Mouse (Mus musculus) midbrain, embryonic 10.5 days (tissue): Measurements from ENCODE around the gene Stpg3. TPM values are rescaled to one million over a fixed set of nuclear protein-coding genes. Genes with fewer than 3 reads are reported as not detected.

ENCODE experiments used
- DNase-seq: peaks from one replicate; pipeline ENCODE4 v3.0.0-alpha.2; 2017; ENCODE audit warnings: low spot score
- H3K27ac ChIP-seq: fragments of 300-500 bp; sonication (generic); replicated peaks from 2 replicates; pipeline ENCODE4 v1.5.1; 2016; ENCODE audit warnings: mild to moderate bottlenecking
- H3K27me3 ChIP-seq: fragments of 300-500 bp; sonication (generic); 2 replicates; pipeline ENCODE4 v1.6.1; 2016; ENCODE audit warnings: low read depth, mild to moderate bottlenecking; ENCODE audit not compliant: poor library complexity, severe bottlenecking
- H3K36me3 ChIP-seq: fragments of 300-500 bp; sonication (generic); 2 replicates; pipeline ENCODE4 v1.6.1; 2016; ENCODE audit warnings: mild to moderate bottlenecking, moderate library complexity
- H3K4me1 ChIP-seq: fragments of 300-500 bp; sonication (generic); 2 replicates; pipeline ENCODE4 v1.6.1; 2016
- H3K4me3 ChIP-seq: fragments of 300-500 bp; sonication (generic); 2 replicates; pipeline ENCODE4 v1.5.1; 2016; ENCODE audit warnings: mild to moderate bottlenecking, moderate library complexity
- H3K9me3 ChIP-seq: fragments of 300-500 bp; sonication (generic); replicated peaks from 2 replicates; pipeline ENCODE4 v1.6.1; 2016; ENCODE audit warnings: mild to moderate bottlenecking
- WGBS: fragments of 180-500 bp; shearing (Covaris S2); methylation state at CpG from one replicate; pipeline ENCODE4 v1.1.7; 2016; 5-methylcytosine and 5-hydroxymethylcytosine counted together
- polyA plus RNA-seq: library from polyadenylated mRNA; unstranded; fragments of >200 nt; fragmentation: Nextera tagmentation; extraction: Ambion mirVana; gene quantifications from 2 replicates; pipeline ENCODE4 v1.2.1, GENCODE M21; 2016

Gene Stpg3
- polyA plus RNA-seq, 1 experiment from 2014 or later: not detected

DNA sequence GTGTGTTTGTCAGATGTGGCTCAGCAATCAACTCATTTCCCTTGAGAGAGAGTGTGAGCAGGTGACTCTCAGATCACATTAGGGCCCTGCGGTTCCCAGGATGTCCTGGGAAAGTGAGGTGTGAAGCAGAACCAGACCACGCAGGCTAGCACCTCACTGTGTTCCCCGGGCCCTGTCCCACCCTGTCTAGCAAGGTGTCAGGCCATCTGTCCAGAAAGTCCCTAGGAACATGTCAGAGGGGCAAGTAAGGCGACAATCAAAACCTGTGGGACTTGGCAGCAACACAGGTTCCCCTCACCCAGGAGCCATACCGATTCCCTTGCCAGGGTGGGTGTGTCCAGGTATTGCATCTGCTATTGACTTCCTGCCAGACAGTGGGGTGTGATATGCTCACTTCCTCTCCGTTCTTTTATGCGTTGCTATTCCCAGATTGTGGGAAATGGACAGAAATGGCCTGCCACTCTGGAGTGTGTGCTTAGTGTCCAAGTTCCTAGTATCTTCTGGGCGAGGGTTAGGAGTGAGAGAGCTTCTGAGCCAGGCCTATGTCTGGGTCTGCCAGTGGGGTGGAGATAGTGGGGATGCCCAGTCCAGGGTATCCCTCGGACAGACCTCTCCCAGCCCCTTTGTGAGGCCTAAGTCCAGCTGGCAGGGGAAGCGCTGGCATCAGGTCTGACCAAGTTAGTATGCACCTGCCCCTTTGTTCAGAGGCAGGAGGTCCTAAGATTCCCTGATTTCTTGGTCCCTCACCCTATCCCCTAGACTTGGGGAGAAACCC, 43.9 kb downstream of the Stpg3 start:
- DNase-seq: no peak
- WGBS: 76% methylated on average over 10 of the region's 10 CpGs
- Histone ChIP-seq H3K27me3 (peaks cover 4% of the 10 kb centered on the region; the same call in 1 of the 2 replicates), H3K27ac (peak overlapping the region; percentile 98), H3K36me3 (no peaks in the 10 kb centered on the region), H3K4me3 (peak overlapping the region; percentile 34), H3K4me1 (peaks cover 95% of the 10 kb centered on the region), H3K9me3 (no peaks in the 10 kb centered on the region)

DNA sequence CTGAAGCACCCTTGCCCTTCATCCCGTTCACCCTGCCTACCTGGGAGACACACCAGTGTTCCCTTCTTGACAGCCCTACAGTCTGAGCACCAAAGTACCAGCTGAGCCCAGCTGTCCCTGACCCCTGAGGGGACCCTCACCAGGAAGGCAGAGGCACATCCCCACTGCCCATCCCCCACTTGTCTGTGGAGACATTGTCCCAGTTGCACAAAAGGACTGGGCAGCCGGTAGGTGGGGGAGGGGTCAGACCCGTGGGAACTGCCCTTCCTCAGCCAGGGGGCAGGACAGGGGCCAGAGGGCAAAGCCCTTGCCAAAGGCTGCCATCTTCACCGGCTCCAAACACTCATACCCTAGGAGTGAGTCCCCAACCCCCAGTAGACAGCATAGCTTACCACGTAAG, 44.7 kb downstream of the Stpg3 start:
- Histone ChIP-seq H3K27ac (peak overlapping the region; percentile 98), H3K36me3 (no peaks in the 10 kb centered on the region), H3K4me3 (peak overlapping the region; percentile 34), H3K9me3 (no peaks in the 10 kb centered on the region), H3K27me3 (peaks cover 3% of the 10 kb centered on the region; the same call in 1 of the 2 replicates), H3K4me1 (peaks cover 94% of the 10 kb centered on the region)
- 17% methylated on average over 5 of the region's 5 CpGs for WGBS
- DNase-seq: peak; percentile 87

DNA sequence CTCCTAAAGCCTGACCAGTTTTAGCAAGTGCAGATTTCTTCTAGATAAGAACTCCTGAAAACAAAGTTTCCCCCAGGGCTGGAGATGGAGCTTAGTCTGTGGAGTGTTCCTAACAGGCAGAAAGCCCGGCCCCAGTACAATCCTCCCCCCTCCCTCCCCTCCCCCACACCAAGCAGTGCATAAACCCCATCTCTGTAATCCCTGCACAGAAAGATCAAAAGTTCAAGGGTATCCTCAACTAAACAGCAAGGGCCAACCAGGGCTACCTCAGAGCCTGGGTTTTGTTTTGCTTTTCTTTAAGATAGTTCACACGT, 45.8 kb downstream of the Stpg3 start:
- no peaks in the 10 kb centered on the region for H3K9me3 ChIP-seq
- H3K36me3 ChIP-seq: no peaks in the 10 kb centered on the region
- peaks cover 96% of the 10 kb centered on the region for H3K4me1 ChIP-seq
- no peak for DNase-seq
- H3K27me3 ChIP-seq: peaks cover 7% of the 10 kb centered on the region; the same call in 1 of the 2 replicates
- WGBS: 6% methylated on average over 2 of the region's 2 CpGs
- H3K4me3 ChIP-seq: peak overlapping the region; percentile 57
- H3K27ac ChIP-seq: peak overlapping the region; percentile 98

DNA sequence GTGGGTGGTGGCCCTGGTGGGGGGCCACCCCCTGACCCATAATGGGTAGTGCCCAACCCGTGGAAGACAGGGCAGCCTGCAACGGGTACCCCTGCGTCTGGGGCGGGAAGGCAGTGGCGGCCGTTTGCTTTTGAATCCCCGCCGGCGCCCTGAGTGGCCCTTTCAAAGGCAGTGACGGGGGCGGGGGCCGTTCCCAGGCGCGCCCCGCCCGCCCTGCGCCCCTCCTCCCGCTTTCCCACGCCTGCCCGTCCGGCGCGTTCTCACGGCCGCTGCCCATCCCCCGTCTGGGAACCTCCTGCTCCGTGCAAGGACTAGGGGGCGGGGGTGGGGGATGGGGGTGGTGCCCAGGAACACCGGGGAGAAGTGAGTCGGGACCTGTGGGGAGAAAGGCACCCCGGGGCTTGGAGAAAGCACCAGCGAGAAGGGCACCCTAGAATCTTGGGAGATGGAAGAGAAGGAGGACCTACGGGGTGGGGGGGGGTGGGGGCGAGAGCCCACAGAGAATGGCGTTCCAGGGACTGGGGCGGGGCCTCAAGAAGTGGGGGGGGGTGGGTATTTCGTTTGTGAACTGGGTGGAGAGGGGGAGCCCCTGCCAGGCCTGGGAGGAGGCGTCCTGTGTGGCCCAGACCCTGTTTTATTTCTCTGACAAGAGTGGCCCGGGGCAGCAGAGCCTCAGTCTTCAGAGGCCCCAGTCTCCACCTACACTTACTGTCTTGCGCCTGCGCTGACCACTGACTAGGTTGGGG, 46.3 kb downstream of the Stpg3 start:
- peaks cover 96% of the 10 kb centered on the region for H3K4me1 ChIP-seq
- DNase-seq: peak; percentile 91
- peak overlapping the region; percentile 57 for H3K4me3 ChIP-seq
- WGBS: under 1% methylated on average over 38 of the region's 41 CpGs
- H3K27me3 ChIP-seq: peaks cover 7% of the 10 kb centered on the region; the same call in 1 of the 2 replicates
- H3K36me3 ChIP-seq: no peaks in the 10 kb centered on the region
- H3K9me3 ChIP-seq: no peaks in the 10 kb centered on the region
- peak overlapping the region; percentile 98 for H3K27ac ChIP-seq

DNA sequence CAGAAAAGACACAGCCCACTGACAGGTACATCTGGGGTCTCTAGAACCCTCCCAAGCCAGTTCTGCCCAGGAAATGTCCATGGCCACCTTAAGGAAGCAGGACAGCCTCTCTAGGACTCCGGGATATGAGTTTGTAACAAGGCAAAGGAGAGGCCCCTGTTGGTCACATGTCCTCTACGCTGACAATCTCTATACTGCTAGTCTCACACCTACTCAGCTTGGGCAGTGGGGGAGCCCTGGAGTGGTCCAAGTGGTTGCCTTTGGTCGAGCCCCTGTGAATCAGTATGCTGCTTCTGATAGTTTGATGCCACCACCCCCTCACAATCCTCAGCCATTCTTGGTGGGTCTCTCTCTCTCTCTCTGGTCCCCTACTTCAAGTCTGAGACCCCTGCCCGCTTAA, 47.0 kb downstream of the Stpg3 start:
- Histone ChIP-seq H3K4me1 (peaks cover 95% of the 10 kb centered on the region), H3K27ac (peak overlapping the region; percentile 98), H3K9me3 (no peaks in the 10 kb centered on the region), H3K4me3 (peak overlapping the region; percentile 57), H3K27me3 (peaks cover 8% of the 10 kb centered on the region; the same call in 1 of the 2 replicates), H3K36me3 (no peaks in the 10 kb centered on the region)
- 25% methylated on average over 4 of the region's 4 CpGs for WGBS
- DNase-seq: no peak

Other genes with a start within 250 kb of the Stpg3 start
- gene Mrpl41, start 239.5 kb downstream of the Stpg3 start, polyA plus RNA-seq: 139 and 143 TPM in 2 replicates
- gene Pnpla7, start 238.6 kb downstream of the Stpg3 start, polyA plus RNA-seq: 5.0 and 5.3 TPM in 2 replicates
- 66.4 and 84.9 TPM in 2 replicates for gene Nsmf, start 160.3 kb downstream of the Stpg3 start, polyA plus RNA-seq
- gene Entpd8, start 134.3 kb downstream of the Stpg3 start, polyA plus RNA-seq: not detected in 2 replicates
- 0.09 TPM in 1 of 2 replicates, not detected in the other for gene Noxa1, start 119.5 kb downstream of the Stpg3 start, polyA plus RNA-seq
- gene Nrarp, start 33.9 kb downstream of the Stpg3 start, polyA plus RNA-seq: 65.8 and 74.1 TPM in 2 replicates
- 1.3 and 1.9 TPM in 2 replicates for gene Tor4a, start 17.8 kb downstream of the Stpg3 start, polyA plus RNA-seq
- gene Nelfb, start 3.1 kb downstream of the Stpg3 start, polyA plus RNA-seq: 131 and 140 TPM in 2 replicates
- gene Fam166a, start 4.1 kb upstream of the Stpg3 start, polyA plus RNA-seq: 0.62 TPM in 1 of 2 replicates, not detected in the other
- gene Tubb4b, start 10.1 kb upstream of the Stpg3 start, polyA plus RNA-seq: 682 and 743 TPM in 2 replicates
- not detected in 2 replicates for gene Slc34a3, start 19.7 kb upstream of the Stpg3 start, polyA plus RNA-seq
- gene Rnf224, start 22.1 kb upstream of the Stpg3 start, polyA plus RNA-seq: not detected in 2 replicates
- 28.3 and 32.0 TPM in 2 replicates for gene Rnf208, start 27.6 kb upstream of the Stpg3 start, polyA plus RNA-seq
- gene Cysrt1, start 27.8 kb upstream of the Stpg3 start, polyA plus RNA-seq: 0.21 and 0.22 TPM in 2 replicates
- gene AL732309.1, start 32.2 kb upstream of the Stpg3 start, polyA plus RNA-seq: 7.2 and 8.6 TPM in 2 replicates
- 19.1 and 20.2 TPM in 2 replicates for gene Tmem203, start 40.8 kb upstream of the Stpg3 start, polyA plus RNA-seq
- 7.5 and 7.8 TPM in 2 replicates for gene Tprn, start 48.0 kb upstream of the Stpg3 start, polyA plus RNA-seq
- 243 and 252 TPM in 2 replicates for gene Ssna1, start 57.8 kb upstream of the Stpg3 start, polyA plus RNA-seq
- 141 and 153 TPM in 2 replicates for gene Anapc2, start 57.8 kb upstream of the Stpg3 start, polyA plus RNA-seq
- gene Tmem210, start 73.5 kb upstream of the Stpg3 start, polyA plus RNA-seq: not detected in 2 replicates
- not detected in 2 replicates for gene Lrrc26, start 75.3 kb upstream of the Stpg3 start, polyA plus RNA-seq
- gene Grin1, start 104.5 kb upstream of the Stpg3 start, polyA plus RNA-seq: 1.5 and 1.8 TPM in 2 replicates
- gene Man1b1, start 117.7 kb upstream of the Stpg3 start, polyA plus RNA-seq: 55.6 and 62.8 TPM in 2 replicates
- 16.2 and 20.2 TPM in 2 replicates for gene Dpp7, start 141.7 kb upstream of the Stpg3 start, polyA plus RNA-seq
- 6.0 and 8.4 TPM in 2 replicates for gene Uap1l1, start 151.0 kb upstream of the Stpg3 start, polyA plus RNA-seq
- gene Sapcd2, start 157.7 kb upstream of the Stpg3 start, polyA plus RNA-seq: 73.4 and 86.4 TPM in 2 replicates
- gene Entpd2, start 181.2 kb upstream of the Stpg3 start, polyA plus RNA-seq: 0.26 TPM in 1 of 2 replicates, not detected in the other
- gene Npdc1, start 184.7 kb upstream of the Stpg3 start, polyA plus RNA-seq: 80.6 and 125 TPM in 2 replicates
- gene Fut7, start 208.6 kb upstream of the Stpg3 start, polyA plus RNA-seq: not detected in 2 replicates
- 6.2 and 8.1 TPM in 2 replicates for gene Abca2, start 214.1 kb upstream of the Stpg3 start, polyA plus RNA-seq
- gene Clic3, start 242.2 kb upstream of the Stpg3 start, polyA plus RNA-seq: 1.1 and 1.9 TPM in 2 replicates
- 17.4 and 26.4 TPM in 2 replicates for gene Paxx, start 246.5 kb upstream of the Stpg3 start, polyA plus RNA-seq